Mouse (Mus musculus): ENCODE data around the gene Hbb-bs.
"Not testable (repeated sequence)": the region's sequence is repeated elsewhere in the genome, so short reads cannot be mapped to it uniquely, and the experiment has no call there.

Hbb-bs gene

DNA sequence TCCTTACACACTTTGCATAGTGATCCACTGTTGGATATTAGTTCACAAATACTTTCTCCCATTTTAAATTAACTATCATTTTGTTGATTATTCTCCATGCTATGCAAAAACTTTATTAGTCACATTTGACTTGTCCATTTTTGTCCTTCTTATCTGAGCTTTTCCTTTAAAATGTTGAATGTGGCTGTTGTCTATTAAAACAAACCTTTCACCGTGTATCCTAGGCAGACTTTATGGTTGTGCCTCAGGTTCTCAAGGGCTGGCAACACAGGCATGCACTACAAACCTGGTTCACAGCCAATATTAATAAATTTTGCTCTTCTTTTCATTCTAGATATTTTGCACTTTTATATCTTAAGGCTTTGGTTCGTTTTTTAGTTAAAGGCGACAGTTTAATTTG, 17.1 kb downstream of the Hbb-bs start:
- no peak for DNase-seq

DNA sequence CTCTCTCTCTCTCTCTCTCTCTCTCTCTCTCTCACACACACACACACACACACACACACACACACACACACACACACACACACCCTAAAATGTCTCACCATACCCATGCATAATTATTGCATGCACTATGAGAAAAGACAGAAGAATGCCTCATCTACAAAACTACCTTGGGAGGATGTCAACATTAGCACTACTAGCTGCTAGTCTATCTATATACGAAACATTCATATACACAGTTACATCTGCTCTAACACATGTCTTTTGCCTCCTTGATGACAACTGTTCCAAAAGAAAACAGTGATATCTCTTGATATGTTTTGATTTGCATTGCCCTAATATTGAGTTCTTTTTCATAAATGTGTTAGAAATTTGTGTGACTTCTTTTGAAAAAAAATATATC, 17.6 kb downstream of the Hbb-bs start:
- DNase-seq = no peak

DNA sequence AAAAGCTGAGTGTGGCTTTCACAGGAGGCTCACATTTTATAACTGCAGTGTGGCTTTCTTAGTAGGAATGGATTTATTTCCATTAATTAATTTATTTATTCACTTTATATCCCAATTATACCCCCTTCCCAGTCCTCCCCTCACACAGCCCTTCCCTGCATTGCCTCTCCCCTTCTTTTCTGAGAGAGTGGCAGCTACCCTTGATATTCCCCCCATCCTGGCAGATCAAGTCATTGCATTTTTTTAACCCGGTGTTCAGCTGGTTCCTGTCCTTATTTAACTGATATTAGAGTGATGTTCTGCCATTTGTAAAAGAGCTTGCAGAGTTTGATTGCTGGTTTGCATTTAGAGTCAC, 18.1 kb downstream of the Hbb-bs start:
- DNase-seq = no peak

DNA sequence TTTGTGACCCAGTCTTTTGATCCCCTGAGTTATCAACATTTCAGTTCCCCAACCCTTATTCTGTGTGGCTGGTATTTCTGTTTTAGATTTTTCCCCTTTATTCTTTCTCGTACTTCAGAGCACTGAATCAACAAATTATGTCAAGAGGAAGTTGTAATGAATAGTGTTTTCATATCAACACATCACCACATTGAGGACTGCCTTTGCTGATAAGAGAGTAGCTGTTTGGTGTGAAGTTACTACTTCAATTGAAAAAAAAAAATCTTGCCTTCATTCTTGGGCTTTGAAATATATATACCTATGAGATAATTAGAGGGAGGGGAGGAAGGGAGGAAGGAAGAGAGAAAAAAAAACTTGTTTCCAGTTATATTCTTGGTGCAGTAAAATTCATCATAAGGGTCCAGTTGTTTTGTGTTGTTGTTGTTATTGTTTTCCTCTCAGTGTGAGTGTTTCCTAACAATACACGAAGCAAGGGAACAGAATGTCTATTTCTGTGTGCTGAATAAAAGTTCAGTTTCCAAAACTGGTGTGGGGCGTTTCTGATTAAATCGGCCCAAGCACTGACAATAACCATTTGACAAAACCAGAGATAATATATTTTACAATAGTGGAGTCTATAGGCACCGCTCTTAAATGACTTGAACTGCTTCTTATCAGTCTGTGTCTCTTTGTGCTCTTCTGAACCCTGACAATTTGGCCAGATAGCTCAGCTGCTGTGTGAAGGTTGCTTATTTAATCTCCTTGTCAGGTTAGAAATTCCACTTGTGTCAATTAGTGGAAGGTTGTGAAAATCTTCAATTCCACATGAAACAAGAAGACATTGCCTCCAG, 18.7 kb downstream of the Hbb-bs start:
- no peak for DNase-seq

DNA sequence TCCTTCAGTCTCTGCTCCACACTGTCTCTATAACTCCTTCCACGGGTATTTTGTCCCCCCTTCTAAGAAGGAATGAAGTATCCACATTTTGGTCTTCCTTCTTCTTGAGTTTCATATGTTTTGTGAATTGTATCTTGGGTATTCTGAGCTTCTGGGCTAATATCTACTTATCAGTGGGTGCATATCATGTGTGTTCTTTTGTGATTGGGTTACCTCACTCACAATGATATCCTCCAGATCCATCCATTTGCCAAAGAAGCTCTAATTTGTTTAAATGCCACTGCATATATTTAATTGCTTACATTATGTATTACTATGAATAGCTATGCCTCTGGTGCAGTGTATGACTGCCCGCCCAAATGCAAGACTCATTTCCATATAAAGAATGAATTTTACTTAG, 19.8 kb downstream of the Hbb-bs start:
- not testable (repeated sequence) for DNase-seq

- DNase-seq = peak; percentile 1 to 2
These were observed 21.0 kb downstream of the Hbb-bs start for GRCm38 (mm10) chr7:103806856-103807255.

- DNase-seq = no peak
These were observed 35.1 kb downstream of the Hbb-bs start for GRCm38 (mm10) chr7:103792669-103793388.

DNA sequence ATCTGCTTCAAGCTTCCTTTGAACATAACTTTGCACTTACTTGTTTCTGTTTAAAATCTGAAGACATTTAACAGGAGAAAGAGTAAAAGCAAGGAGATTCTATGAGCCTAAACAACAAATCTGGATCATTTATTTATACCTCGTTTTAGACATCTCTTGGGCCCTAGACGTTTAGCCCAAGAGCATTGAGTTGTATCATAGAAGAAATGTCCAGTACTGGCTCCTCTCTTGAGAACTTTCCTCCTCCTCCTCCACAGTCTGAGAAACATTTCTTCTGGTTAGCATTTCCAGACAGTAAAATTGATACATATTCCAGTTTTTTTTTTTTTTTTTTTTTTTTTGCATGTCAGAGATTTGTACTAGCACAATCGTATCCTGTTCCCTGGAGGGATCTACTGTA, 36.2 kb downstream of the Hbb-bs start, which contains the start of gene Olfr67:
Gene Olfr67, minus strand, starts transcription at position 101 of the 400 bp plus-strand sequence.
- DNase-seq = no peak

GRCm38 (mm10) chr7:103779598-103779997, 48.3 kb downstream of the Hbb-bs start, which contains the start of gene Olfr68:
Olfr68 (minus strand) TSS chr7:103779698.
- no peak for DNase-seq

- not testable (repeated sequence) for DNase-seq
These were observed 50.2 kb downstream of the Hbb-bs start for GRCm38 (mm10) chr7:103777652-103778051.

Data from cerebellum, adult 18-20 months (tissue).